Mouse (Mus musculus) spleen, postnatal 10 days (tissue): ENCODE data around the gene D8Ertd738e.
A peak's percentile ranks its signal among the peaks of the same experiment; 100 is the strongest.

Source experiments
- DNase-seq, 2 experiments: peaks; one replicate each; pipeline ENCODE4 v3.0.0; 2021 to 2022; ENCODE audit warnings: low spot score in 2 of 2

The D8Ertd738e gene

GRCm38 (mm10) chr8:84249257-84250170, at the start of gene D8Ertd738e:
TSS of gene D8Ertd738e (minus strand) at chr8:84249719.
- peak; percentile 78 to 92 for DNase-seq

GRCm38 (mm10) chr8:84297029-84297785, 47.7 kb upstream of the D8Ertd738e start:
- no peak for DNase-seq

GRCm38 (mm10) chr8:84291688-84292087, 42.2 kb upstream of the D8Ertd738e start:
- peak; percentile 25 to 72 for DNase-seq

DNA sequence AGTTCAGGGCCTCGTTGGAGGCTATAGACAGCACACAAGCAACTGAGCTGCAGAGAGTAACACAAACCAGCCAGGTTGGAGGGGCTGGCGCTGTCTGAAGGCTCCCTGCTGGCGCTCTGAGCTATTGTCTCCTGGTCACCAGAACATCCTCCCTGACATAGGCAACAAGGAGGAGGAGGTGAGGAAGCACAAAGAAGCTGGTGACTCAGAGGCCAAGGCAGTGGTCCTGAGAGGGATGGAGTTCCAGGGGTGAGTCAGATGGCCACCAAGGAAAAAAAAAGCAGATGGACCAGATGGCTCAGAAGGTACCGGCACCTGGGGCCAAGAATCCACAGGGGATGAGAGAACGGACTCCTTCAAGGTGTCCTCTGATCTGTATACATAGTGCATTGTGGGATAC, 41.6 kb upstream of the D8Ertd738e start:
- DNase-seq: no peak

- DNase-seq: peak in 1 of 2 experiments; percentile 32
Observed at GRCm38 (mm10) chr8:84288892-84289291, 39.4 kb upstream of the D8Ertd738e start.

GRCm38 (mm10) chr8:84285665-84286064, 36.1 kb upstream of the D8Ertd738e start:
- DNase-seq: peak in 1 of 2 experiments; percentile 63

- DNase-seq: no peak
Observed at GRCm38 (mm10) chr8:84284608-84285063, 35.1 kb upstream of the D8Ertd738e start.

DNA sequence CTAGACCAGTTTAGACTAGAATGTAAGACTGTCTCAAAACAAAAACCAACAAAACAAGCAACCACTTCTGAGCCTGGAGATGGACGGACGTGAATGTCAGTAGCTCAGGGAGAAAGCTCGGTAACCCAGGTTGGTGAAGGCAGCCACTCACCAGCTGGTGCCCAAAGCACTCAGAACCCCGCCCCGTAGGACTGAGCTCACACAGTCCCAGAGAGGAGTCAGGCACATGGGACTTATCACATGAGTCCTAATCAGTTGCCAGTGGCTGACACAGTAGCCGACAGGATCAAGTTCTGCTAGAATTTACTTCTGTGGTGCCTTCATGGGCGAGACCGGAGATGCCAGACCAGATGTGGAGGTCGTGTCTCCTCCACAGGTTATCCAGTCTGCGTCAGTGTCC, 31.3 kb upstream of the D8Ertd738e start:
- DNase-seq: no peak

DNA sequence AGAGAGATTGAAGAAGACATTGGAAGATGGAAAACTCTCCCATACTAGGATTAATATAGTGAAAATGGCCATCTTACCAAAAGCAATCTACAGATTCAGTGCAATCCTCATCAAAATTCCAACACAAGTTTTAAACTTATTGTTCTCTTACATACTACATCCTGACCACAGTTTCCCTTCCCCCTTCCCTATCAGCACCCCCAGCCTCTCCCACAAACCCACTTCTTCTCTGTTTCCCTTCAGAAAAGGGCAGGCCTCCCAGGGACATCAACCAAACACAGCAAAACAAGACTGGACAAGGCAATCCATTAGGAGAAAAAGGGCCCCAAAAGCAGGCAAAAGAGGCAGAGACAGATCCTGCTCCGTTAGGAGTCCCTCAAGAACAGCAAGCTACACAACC, 26.9 kb upstream of the D8Ertd738e start:
- no peak for DNase-seq

DNA sequence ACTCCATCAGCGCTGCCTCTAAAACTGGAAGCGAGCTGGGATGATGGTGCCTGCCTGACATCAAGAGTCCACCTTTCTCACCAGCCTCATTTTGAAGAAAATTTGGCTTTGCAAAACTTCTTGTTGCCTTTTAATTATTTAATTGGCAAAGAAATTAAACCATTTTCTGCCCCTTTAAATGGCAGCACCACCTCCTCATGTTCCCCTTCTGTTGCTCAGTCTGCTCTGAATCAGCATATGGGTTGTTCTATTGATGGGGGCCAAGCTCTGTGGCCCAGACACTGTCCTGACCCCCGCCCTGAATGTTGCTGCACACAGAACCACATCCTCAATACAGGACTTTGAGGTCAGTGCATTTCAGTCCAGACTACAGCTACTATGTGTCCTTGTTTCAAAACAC, 24.4 kb upstream of the D8Ertd738e start:
- no peak for DNase-seq

DNA sequence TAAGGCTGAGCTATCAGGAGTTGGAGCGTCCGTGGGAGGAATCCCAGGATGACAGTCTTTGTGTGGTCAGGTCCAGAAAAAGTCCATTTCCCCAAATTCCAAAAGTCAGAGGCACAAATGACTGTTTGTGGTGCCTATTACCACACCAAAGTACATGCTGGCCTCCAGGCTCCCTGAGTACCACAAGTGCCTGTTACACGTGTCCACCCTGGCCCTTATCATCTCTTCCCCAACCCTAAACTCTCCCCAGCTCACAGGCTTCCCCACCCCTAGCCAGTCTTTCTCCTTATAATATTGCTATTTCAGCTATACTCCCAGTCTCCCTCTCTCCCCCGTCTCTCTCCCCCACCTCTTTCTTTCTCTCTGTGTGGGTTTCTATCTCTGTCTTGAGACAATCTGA, 22.8 kb upstream of the D8Ertd738e start:
- DNase-seq: no peak

GRCm38 (mm10) chr8:84269950-84270773, 20.6 kb upstream of the D8Ertd738e start, which contains the start of gene Ccdc130:
TSS of gene Ccdc130 (minus strand) at chr8:84270380.
- peak; percentile 98 to 100 for DNase-seq

DNA sequence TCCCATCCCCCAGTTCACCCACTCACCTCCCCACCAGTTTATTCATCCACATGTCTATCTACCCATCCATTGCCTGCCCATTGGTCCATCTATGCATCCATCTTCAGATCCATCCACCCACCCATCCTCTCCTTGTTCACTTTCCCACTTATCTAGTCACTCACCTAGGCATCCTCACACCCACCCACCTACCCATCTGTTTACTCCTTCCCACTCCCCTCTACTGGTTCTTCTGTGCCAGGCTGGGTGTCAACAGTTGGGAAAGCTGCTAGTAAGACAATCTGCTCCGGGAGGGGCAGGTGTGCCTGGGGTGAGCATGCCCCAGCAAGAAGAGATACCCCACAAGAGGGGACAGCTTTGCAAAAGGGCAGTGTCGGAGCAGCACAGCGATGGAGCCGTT, 11.6 kb upstream of the D8Ertd738e start:
- DNase-seq: no peak

GRCm38 (mm10) chr8:84256822-84257610, 7.5 kb upstream of the D8Ertd738e start, which contains the start of gene Mri1:
TSS of gene Mri1 (minus strand) at chr8:84257326.
- peak; percentile 70 to 85 for DNase-seq

GRCm38 (mm10) chr8:84256458-84256821, 6.9 kb upstream of the D8Ertd738e start:
- DNase-seq: peak in 1 of 2 experiments; percentile 22

- DNase-seq: no peak
Observed at GRCm38 (mm10) chr8:84255858-84256257, 6.3 kb upstream of the D8Ertd738e start.

- no peak for DNase-seq
Observed at GRCm38 (mm10) chr8:84241821-84242220, 7.7 kb downstream of the D8Ertd738e start.

GRCm38 (mm10) chr8:84241167-84241566, 8.4 kb downstream of the D8Ertd738e start:
- no peak for DNase-seq

DNA sequence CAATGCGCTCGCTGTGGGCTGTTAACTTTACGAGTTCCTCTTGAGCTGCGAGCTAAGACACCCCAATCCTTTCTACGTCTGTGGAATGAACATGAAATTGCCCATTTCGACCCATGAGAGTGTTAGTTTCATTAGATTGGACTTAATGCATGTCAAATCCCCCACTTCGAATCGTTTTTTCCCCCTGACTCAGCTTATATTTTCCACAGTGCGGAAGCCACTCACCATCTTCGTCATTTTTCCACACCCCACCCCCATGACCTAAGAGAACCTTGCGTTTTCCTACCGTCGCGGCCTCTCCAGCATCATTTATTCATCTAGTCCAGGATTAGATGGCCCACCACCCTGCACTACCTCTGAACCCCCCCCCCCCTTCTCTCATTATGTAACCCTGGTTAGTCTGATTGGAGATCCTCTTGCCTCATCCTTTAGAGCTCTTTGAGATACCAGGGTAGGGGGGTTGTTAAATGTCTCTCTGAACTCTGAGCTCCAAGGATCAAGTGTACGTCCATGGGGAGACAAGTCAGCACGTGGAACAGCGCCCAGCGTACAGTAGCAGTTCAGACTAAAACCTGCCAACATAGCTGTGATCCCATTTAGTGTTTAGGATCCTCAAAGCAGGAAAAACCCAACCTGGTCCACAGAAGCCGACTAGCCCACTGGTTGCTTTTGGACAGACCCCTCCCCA, 11.8 kb downstream of the D8Ertd738e start:
- no peak for DNase-seq

DNA sequence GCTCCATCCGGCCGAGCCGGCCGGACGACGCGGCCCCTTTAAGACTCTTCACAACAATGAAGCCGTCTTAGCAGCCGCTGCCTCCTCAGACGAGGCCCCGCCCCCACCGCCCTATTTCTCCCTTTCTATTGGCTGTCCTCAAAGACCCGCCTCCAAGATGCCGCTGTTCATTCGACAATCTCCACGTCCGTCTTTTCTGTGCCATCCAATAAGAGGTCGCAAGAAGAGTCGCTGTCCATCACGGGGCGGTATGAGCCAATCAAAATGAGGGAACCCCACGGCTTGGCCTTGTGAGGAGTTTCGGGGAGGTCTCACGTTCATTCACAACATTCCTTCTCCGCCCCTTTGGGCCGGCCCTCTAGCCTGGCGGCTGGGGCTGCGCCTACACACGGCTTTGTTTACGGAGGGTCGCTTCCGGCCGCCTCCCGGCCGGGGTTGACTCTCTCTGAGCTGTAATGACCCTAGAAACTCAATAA, 12.5 kb downstream of the D8Ertd738e start, which contains the start of gene Zswim4:
Gene Zswim4, minus strand, starts transcription at position 58 of the 476 bp plus-strand sequence.
- DNase-seq: peak; percentile 95 to 98
